Mouse (Mus musculus) thymus, postnatal 25 days (tissue): ENCODE results near the gene Wdr19.

Experiments
- DNase-seq: peaks from one replicate; pipeline ENCODE4 v3.0.0; 2022

Gene Wdr19

DNA sequence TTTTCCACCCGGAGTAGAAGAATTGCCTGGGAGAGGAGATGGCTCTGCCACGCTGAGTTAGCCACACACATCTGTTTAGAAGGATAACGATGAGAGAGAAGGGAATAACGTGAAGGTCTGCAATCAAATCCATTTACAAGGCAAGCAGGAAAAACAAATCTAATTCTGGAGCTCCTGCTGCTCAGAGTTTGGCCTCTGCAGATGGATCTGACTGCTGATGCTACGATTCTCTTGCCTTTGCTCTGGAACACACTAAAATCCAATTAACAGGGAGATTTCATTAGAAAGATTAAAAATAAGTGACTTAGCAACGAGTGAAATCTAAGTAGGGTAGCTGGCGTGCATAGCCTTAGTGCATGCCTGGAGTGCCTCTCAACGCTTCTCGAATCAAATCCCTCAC is 106.0 kb downstream of the Wdr19 start:
- no peak for DNase-seq

DNA sequence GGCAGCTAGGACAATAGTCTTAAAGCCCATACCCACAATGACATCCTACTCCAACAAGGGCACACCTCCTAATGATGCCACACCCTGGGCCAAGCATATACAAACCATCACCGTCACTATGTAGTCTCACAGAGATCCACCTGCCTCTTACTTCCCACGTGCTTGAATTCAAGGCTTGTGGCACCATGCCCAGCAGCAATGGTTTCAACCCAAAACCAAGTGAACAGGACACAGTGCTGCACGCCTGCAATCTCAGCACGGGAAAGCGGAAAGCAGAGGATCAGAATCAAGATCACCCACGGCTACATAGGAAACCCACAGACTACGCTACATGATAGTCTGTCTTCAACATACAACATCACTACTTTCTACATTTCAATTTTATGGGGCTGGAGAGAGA is 108.7 kb downstream of the Wdr19 start:
- DNase-seq = no peak

GRCm38 (mm10) chr5:65308866-65309265 is 109.4 kb downstream of the Wdr19 start:
- DNase-seq = no peak
